Mouse (Mus musculus) megakaryocyte, embryonic 14.5 days (primary cell): ENCODE data around the gene Tuba3a.

Experiments used
- FLI1 ChIP-seq: IDR thresholded peaks from 2 replicates; pipeline ENCODE4 v1.6.1; 2012; ENCODE audit warnings: low read length, inconsistent platforms, mixed read lengths
- GATA1 ChIP-seq: IDR thresholded peaks from 3 replicates; pipeline ENCODE4 v1.6.1; 2012; ENCODE audit warnings: mixed read lengths, low read length, inconsistent platforms, borderline replicate concordance

- TF ChIP-seq GATA1 = no peak
- TF ChIP-seq FLI1 = no peak
Observed at GRCm38 (mm10) chr6:125313546-125314230, 27.8 kb upstream of the Tuba3a start, which contains the start of gene Ltbr.
